Mouse (Mus musculus): ENCODE measurements around the gene Arl13b. TPM values are rescaled to one million over a fixed set of nuclear protein-coding genes. Genes with fewer than 3 reads are reported as not detected.
A peak's percentile ranks its signal among the peaks of the same experiment; 100 is the strongest.

Gene Arl13b
- polyA plus RNA-seq, 1 experiment from 2014 or later, result 10.7 TPM

DNA sequence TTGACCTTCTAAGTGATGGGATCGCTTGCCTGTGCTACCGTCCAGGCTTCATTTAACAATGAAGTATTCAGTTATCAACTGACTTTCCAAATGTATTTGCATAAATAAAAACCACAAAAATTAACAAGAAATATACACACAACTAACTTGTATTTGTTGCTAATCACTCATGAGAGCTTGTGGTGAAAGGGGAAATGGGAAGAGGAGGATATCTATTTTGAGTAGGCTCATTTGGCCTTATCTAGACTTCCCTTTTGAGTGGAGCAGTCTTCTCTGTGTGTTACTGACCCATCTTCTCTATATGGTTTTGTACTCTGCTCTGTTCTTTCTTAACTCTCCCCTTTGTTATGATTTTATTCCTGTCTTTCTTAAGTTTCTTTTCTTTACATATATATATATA lies 9.4 kb upstream of the Arl13b start:
- H3K36me3 ChIP-seq (ENCODE audit: control insufficient read depth, insufficient read depth, low read length), result no peaks in the 10 kb centered on the region
- DNase-seq (ENCODE audit: low spot score) (no peak), ATAC-seq (replicated peaks; ENCODE audit: low FRiP score) (no peak)
- no peak overlapping the region for H3K4me3 ChIP-seq (ENCODE audit: low read depth, low read length)
- H3K27me3 ChIP-seq (replicated peaks; ENCODE audit: control insufficient read depth, insufficient read depth, low read length), result no peaks in the 10 kb centered on the region
- peaks cover 3% of the 10 kb centered on the region for H3K4me1 ChIP-seq (replicated peaks; ENCODE audit: control insufficient read depth, insufficient read depth, low read length)
- WGBS, result 66% methylated on average over 2 of the region's 2 CpGs
- peak overlapping the region; percentile 43; the same call in 1 of the 2 replicates for H3K4me2 ChIP-seq
- H3K9ac ChIP-seq (ENCODE audit: low read depth, low read length), result no peak overlapping the region
- no peak overlapping the region for H3K27ac ChIP-seq (ENCODE audit: low read depth, low read length)
- H3K9me3 ChIP-seq (ENCODE audit: control insufficient read depth, low read length), result no peaks in the 10 kb centered on the region

DNA sequence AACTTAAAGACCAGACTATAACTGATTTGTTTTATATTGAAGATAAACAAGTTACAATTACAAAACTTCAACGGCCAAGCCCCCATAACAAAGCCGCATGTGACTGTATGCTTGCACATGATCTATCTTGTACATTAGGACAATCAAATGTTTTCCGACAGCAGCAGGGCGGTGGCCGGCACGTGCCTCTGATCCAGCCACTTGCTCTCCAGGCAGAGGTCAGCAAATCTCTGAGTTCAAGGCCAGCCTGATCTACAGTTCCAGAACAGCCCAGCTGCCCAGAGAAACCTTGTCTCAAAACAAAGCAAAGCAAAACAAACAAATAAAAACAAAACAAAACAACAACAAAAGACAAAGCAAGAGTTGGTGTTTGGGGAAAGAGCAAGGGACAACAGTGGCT lies 8.5 kb upstream of the Arl13b start:
- DNase-seq (ENCODE audit: low spot score), result no peak
- peak overlapping the region; percentile 43 for H3K4me2 ChIP-seq
- no peaks in the 10 kb centered on the region for H3K27me3 ChIP-seq (replicated peaks; ENCODE audit: control insufficient read depth, insufficient read depth, low read length)
- no peak overlapping the region for H3K9ac ChIP-seq (ENCODE audit: low read depth, low read length)
- no peaks in the 10 kb centered on the region for H3K9me3 ChIP-seq (ENCODE audit: control insufficient read depth, low read length)
- H3K4me1 ChIP-seq (replicated peaks; ENCODE audit: control insufficient read depth, insufficient read depth, low read length), result peaks cover 3% of the 10 kb centered on the region
- WGBS, result 52% methylated on average over 6 of the region's 6 CpGs
- H3K4me3 ChIP-seq (ENCODE audit: low read depth, low read length), result peak overlapping the region; percentile 65; the same call in 1 of the 2 replicates
- no peak for ATAC-seq (replicated peaks; ENCODE audit: low FRiP score)
- no peaks in the 10 kb centered on the region for H3K36me3 ChIP-seq (ENCODE audit: control insufficient read depth, insufficient read depth, low read length)
- no peak overlapping the region for H3K27ac ChIP-seq (ENCODE audit: low read depth, low read length)

DNA sequence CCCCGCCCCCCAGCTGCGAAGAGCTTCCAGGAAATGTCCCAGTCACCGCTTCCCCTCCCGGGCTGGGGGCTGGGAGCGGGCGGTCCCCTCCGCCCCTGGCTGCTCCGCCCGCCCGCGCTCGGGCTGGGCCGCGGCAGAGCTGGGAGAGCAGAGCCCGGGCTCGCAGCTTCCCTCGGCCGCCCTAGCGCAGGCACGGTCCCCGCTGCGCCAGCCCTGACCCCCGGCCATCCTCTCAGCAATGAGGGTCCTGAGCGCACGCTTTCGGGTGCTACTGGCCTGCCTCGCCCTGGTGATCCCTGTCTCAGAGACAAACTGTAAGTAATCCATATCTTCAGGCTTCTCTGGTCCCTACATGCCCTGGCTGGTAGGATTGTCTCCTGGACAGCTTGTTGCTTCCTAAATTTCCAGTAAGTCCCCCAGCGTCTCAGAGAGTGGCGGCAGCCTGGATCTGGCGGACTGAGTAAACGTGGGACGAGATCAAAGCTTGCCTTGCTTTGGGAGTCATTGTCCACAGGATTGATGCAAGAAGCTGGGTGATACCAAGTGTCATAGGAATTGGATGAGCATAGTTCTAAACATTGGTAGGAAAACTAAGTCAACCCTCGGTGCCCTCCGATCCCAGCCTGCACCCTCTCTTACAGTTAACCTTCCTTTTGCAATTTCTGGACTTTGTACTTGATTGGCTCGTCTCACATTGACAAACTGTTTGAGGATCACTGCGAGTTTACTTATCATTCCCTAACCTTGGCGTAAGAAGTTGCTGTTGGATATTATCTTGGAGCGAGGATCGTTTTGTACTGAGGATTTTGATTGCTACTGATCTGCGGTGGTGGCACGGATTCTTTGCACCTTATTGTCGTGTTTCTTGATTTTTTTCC lies 7.6 kb upstream of the Arl13b start, which contains the start of gene Pros1:
Pros1 (plus strand) TSS at position 117 of the 878 bp plus-strand sequence.
- peak; percentile 91 for ATAC-seq (replicated peaks; ENCODE audit: low FRiP score)
- H3K9ac ChIP-seq (ENCODE audit: low read depth, low read length), result peak within 1 kb of the TSS; percentile 81
- peak within 1 kb of the TSS; percentile 79 for H3K27ac ChIP-seq (ENCODE audit: low read depth, low read length)
- no peaks in the 10 kb centered on the region for H3K9me3 ChIP-seq (ENCODE audit: control insufficient read depth, low read length)
- H3K4me2 ChIP-seq, result peak within 1 kb of the TSS; percentile 96
- peak; percentile 75 for DNase-seq (ENCODE audit: low spot score)
- H3K4me3 ChIP-seq (ENCODE audit: low read depth, low read length), result peak within 1 kb of the TSS; percentile 65
- no peaks in the 10 kb centered on the region for H3K36me3 ChIP-seq (ENCODE audit: control insufficient read depth, insufficient read depth, low read length)
- H3K4me1 ChIP-seq (replicated peaks; ENCODE audit: control insufficient read depth, insufficient read depth, low read length), result peaks cover 3% of the 10 kb centered on the region
- H3K27me3 ChIP-seq (replicated peaks; ENCODE audit: control insufficient read depth, insufficient read depth, low read length), result no peaks in the 10 kb centered on the region
- WGBS, result 2% methylated on average over 35 of the region's 42 CpGs

DNA sequence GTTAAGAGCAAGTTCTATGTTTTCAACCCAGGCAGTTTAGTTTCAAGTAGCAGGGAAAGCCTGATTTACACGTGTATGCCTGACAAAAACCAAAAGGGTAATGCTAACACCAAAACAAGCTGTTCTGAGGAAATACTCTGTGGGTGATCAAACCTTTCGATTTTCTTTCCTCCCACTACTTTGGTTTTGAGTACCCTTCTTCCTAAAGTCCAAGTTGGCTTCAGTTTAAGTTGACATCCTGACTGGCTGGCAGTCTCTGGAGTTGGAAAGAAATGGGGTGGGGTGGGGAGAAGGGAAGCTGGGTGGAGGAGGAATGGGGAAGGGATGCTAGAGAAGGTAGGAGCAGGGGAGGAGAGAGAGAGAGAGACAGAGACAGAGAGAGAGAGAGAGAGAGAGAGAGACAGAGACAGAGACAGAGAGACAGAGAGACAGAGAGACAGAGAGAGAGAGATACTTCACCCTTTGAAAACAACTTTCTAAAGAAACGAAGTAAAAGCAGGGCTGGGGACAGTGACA lies 6.8 kb upstream of the Arl13b start:
- peak; percentile 10 for ATAC-seq (replicated peaks; ENCODE audit: low FRiP score)
- Histone ChIP-seq H3K4me3 (ENCODE audit: low read depth, low read length) (peak overlapping the region; percentile 65), H3K4me2 (peak overlapping the region; percentile 96), H3K9me3 (ENCODE audit: control insufficient read depth, low read length) (no peaks in the 10 kb centered on the region), H3K27me3 (replicated peaks; ENCODE audit: control insufficient read depth, insufficient read depth, low read length) (no peaks in the 10 kb centered on the region), H3K9ac (ENCODE audit: low read depth, low read length) (peak overlapping the region; percentile 81), H3K36me3 (ENCODE audit: control insufficient read depth, insufficient read depth, low read length) (no peaks in the 10 kb centered on the region), H3K27ac (ENCODE audit: low read depth, low read length) (0 out of 2 replicates have a peak overlapping the region, but pooled peaks have one; percentile 79), H3K4me1 (replicated peaks; ENCODE audit: control insufficient read depth, insufficient read depth, low read length) (peaks cover 3% of the 10 kb centered on the region)
- 12% methylated on average over 3 of the region's 3 CpGs for WGBS
- DNase-seq (ENCODE audit: low spot score), result no peak

DNA sequence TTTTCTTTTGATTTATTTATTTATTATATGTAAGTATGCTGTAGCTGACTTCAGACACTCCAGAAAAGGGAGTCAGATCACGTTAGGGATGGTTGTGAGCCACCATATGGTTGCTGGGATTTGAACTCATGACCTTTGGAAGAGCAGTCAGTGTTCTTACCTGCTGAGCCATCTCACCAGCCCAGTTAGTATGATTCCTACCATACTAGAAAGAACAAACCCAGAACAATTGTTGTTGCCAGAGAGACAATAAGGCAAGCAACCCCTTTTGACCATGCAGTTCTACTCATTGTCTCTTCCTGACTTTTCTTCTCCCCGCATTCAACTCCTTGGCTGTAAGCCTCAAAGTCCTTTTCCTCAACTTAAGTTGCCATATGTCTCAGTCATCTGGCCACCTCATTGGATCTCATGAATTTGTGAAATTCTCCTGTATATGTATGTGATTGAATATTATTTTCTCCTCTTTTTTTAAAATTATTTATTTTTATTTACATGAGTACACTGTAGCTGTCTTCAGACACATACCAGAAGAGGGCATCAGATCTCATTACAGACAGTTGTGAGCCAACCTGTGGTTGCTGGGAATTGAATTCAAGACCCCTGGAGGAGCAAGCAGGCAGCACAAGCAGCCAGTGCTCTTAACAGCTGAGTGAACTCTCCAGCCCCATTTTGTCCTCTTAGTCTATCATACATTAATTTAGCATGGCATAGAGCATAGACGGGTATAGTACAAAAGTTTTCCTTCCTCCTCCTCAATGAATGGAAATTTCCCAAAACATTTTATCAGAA lies 5.8 kb upstream of the Arl13b start:
- no peak for ATAC-seq (replicated peaks; ENCODE audit: low FRiP score)
- H3K4me3 ChIP-seq (ENCODE audit: low read depth, low read length), result no peak overlapping the region

DNA sequence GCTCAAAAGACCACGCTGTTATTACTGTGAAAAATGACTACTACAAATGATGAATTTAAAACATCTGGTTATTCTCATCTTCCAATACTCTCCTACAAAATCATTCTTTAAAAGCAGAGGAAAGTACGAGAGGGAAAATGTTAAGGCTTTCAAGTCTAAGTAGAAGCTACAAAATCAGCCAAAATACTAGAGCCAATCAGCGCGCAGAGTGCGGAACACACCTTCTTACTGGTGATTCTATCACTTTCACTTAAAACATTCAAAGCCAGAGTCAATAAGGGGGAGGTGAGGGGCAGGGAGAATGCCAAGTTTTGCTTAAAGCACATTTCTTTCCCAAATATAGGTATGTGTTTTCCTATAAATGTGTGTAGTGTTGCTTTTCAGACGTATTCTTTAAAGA lies 1.5 kb downstream of the Arl13b start:
- Histone ChIP-seq H3K9me3 (ENCODE audit: control insufficient read depth, low read length) (no peaks in the 10 kb centered on the region), H3K4me2 (no peak overlapping the region), H3K27ac (ENCODE audit: low read depth, low read length) (no peak overlapping the region), H3K27me3 (replicated peaks; ENCODE audit: control insufficient read depth, insufficient read depth, low read length) (no peaks in the 10 kb centered on the region), H3K4me1 (replicated peaks; ENCODE audit: control insufficient read depth, insufficient read depth, low read length) (peaks cover 5% of the 10 kb centered on the region; the same call in 1 of the 2 replicates), H3K4me3 (ENCODE audit: low read depth, low read length) (no peak overlapping the region), H3K36me3 (ENCODE audit: control insufficient read depth, insufficient read depth, low read length) (no peaks in the 10 kb centered on the region), H3K9ac (ENCODE audit: low read depth, low read length) (no peak overlapping the region)
- DNase-seq (ENCODE audit: low spot score), result no peak
- WGBS, result 89% methylated on average over 6 of the region's 6 CpGs
- no peak for ATAC-seq (replicated peaks; ENCODE audit: low FRiP score)

More for the DNA sequence above, 5.8 kb upstream of the Arl13b start:
- DNase-seq (ENCODE audit: low spot score), result no peak
- Histone ChIP-seq H3K4me1 (replicated peaks; ENCODE audit: control insufficient read depth, insufficient read depth, low read length) (peaks cover 3% of the 10 kb centered on the region), H3K27me3 (replicated peaks; ENCODE audit: control insufficient read depth, insufficient read depth, low read length) (no peaks in the 10 kb centered on the region), H3K9ac (ENCODE audit: low read depth, low read length) (no peak overlapping the region), H3K27ac (ENCODE audit: low read depth, low read length) (no peak overlapping the region), H3K4me2 (no peak overlapping the region), H3K36me3 (ENCODE audit: control insufficient read depth, insufficient read depth, low read length) (no peaks in the 10 kb centered on the region), H3K9me3 (ENCODE audit: control insufficient read depth, low read length) (no peaks in the 10 kb centered on the region)
- 80% methylated on average over 3 of the region's 3 CpGs for WGBS

DNA sequence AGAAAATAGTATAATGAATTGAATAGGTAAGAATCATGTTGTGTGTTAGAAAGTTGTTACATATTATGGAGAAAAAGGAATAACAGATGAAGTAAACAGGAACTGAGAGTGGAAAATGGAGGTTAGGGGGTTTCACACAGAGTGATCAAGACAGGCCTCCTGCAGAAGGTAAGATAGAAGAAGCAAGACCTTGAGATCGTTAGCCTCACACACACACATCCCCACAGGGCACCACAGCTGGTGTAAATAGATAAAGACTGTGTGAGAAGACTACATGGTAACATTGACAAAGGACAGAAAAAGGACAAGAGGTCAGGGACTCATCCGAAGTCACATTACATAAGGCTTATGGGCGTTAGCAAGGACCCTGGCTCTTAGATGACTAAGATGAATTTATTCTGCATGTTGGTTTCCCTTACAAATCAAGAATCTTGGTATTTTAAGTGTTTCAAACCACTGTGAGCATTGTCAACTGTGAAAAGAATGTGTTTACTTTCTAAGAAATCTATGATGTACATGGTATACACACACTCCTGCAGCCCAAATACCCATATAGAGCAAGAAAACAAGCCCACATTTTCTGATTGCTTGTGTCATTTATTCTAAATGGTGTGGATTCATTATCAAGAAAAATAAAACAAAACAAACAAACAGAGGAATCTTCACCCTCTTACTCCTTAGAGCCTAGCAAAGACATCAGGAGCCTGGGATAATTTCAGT lies 12.7 kb downstream of the Arl13b start:
- Histone ChIP-seq H3K9me3 (ENCODE audit: control insufficient read depth, low read length) (no peaks in the 10 kb centered on the region), H3K27ac (ENCODE audit: low read depth, low read length) (peak overlapping the region; percentile 65), H3K4me2 (no peak overlapping the region), H3K9ac (ENCODE audit: low read depth, low read length) (no peak overlapping the region), H3K4me1 (replicated peaks; ENCODE audit: control insufficient read depth, insufficient read depth, low read length) (peaks cover 8% of the 10 kb centered on the region), H3K36me3 (ENCODE audit: control insufficient read depth, insufficient read depth, low read length) (no peaks in the 10 kb centered on the region), H3K27me3 (replicated peaks; ENCODE audit: control insufficient read depth, insufficient read depth, low read length) (no peaks in the 10 kb centered on the region), H3K4me3 (ENCODE audit: low read depth, low read length) (no peak overlapping the region)
- ATAC-seq (replicated peaks; ENCODE audit: low FRiP score) (peak; percentile 99), DNase-seq (ENCODE audit: low spot score) (no peak)
- 37% methylated on average over 3 of the region's 3 CpGs for WGBS

DNA sequence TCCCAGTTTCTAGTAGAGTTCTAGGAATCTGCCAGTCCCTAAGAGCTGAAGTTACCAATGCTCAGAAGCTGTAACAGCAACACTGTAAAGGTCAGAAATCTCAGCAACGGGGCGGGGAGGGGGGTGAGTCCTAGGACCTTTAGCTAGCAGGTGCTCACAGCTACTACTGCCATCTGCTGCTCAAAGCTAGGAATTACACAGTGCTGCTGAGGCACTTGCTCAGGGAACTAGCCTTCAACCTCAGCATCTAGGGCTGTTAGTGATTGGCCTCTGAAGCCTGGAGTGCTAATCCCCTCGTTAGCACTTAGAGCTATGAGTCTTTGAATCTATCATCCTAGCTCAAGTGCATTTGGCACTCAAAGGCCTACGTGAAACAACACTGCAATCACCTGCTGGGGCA lies 14.4 kb downstream of the Arl13b start:
- Histone ChIP-seq H3K27ac (ENCODE audit: low read depth, low read length) (no peak overlapping the region), H3K4me3 (ENCODE audit: low read depth, low read length) (no peak overlapping the region), H3K4me2 (no peak overlapping the region), H3K36me3 (ENCODE audit: control insufficient read depth, insufficient read depth, low read length) (no peaks in the 10 kb centered on the region), H3K4me1 (replicated peaks; ENCODE audit: control insufficient read depth, insufficient read depth, low read length) (peaks cover 8% of the 10 kb centered on the region), H3K27me3 (replicated peaks; ENCODE audit: control insufficient read depth, insufficient read depth, low read length) (no peaks in the 10 kb centered on the region), H3K9me3 (ENCODE audit: control insufficient read depth, low read length) (no peaks in the 10 kb centered on the region), H3K9ac (ENCODE audit: low read depth, low read length) (no peak overlapping the region)
- WGBS, result 11% methylated on average over 4 of the region's 4 CpGs
- ATAC-seq (replicated peaks; ENCODE audit: low FRiP score) (no peak; the same call in 1 of the 2 replicates), DNase-seq (ENCODE audit: low spot score) (no peak)

All from liver, embryonic 11.5 days (tissue).